Mouse (Mus musculus): ENCODE measurements around the gene Amy2a2. TPM values are rescaled to one million over a fixed set of nuclear protein-coding genes. Genes with fewer than 3 reads are reported as not detected.
"Not testable (repeated sequence)": the region's sequence is repeated elsewhere in the genome, so short reads cannot be mapped to it uniquely, and the experiment has no call there.

Amy2a2 gene
- polyA plus RNA-seq (2015; fragmentation: Nextera tagmentation; extraction: Ambion mirVana) = not detected in 2 replicates

DNA sequence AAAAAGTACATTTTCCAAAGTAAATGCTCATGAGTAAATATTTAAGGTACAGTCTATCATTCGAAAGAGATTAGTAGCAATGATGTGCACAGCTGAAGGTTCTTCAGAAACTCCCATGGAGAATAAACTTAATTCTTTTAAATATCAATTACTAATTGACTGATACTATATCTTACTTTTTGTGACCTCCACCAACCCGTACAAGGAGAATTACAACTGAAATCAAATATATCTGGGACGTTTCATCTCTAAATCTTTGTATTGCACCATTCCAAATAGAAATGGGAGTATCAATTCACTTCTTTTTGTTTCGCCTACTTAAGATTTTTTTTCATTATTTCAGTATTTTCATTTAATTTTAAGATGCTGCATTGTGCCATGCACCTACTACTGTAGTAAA lies at the start of gene Amy2a2:
Amy2a2 (minus strand) TSS at position 101 of the 400 bp plus-strand sequence.
- not testable (repeated sequence) for H3K4me2 ChIP-seq (replicated peaks; ENCODE audit: low read depth, low read length); DNase-seq (ENCODE audit: low spot score); H3K27me3 ChIP-seq (replicated peaks; ENCODE audit: insufficient read depth, low read length); ATAC-seq; H3K27ac ChIP-seq (ENCODE audit: low read length); H3K4me3 ChIP-seq (ENCODE audit: low read depth, low read length); H3K9me3 ChIP-seq (ENCODE audit: low read length); H3K4me1 ChIP-seq (ENCODE audit: insufficient read depth, low read depth, low read length); H3K36me3 ChIP-seq (ENCODE audit: insufficient read depth, low read length); H3K9ac ChIP-seq (replicated peaks; ENCODE audit: low read depth)
- WGBS = no CpG with 5 or more reads among the region's 4 CpGs

GRCm38 (mm10) chr3:113345484-113345883 lies 11.0 kb downstream of the Amy2a2 start:
- H3K4me1 ChIP-seq (ENCODE audit: insufficient read depth, low read depth, low read length); H3K4me2 ChIP-seq (replicated peaks; ENCODE audit: low read depth, low read length); DNase-seq (ENCODE audit: low spot score); H3K9ac ChIP-seq (replicated peaks; ENCODE audit: low read depth); H3K9me3 ChIP-seq (ENCODE audit: low read length); H3K27me3 ChIP-seq (replicated peaks; ENCODE audit: insufficient read depth, low read length); H3K4me3 ChIP-seq (ENCODE audit: low read depth, low read length); ATAC-seq; H3K27ac ChIP-seq (ENCODE audit: low read length); H3K36me3 ChIP-seq (ENCODE audit: insufficient read depth, low read length): not testable (repeated sequence)

GRCm38 (mm10) chr3:113323952-113324351 lies 32.5 kb downstream of the Amy2a2 start, which contains the start of gene Amy2a3:
Gene Amy2a3 (minus strand): TSS chr3:113324052.
- H3K9me3 ChIP-seq (ENCODE audit: low read length); H3K4me1 ChIP-seq (ENCODE audit: insufficient read depth, low read depth, low read length); H3K27ac ChIP-seq (ENCODE audit: low read length); DNase-seq (ENCODE audit: low spot score); H3K4me3 ChIP-seq (ENCODE audit: low read depth, low read length); H3K4me2 ChIP-seq (replicated peaks; ENCODE audit: low read depth, low read length); H3K9ac ChIP-seq (replicated peaks; ENCODE audit: low read depth); ATAC-seq; H3K36me3 ChIP-seq (ENCODE audit: insufficient read depth, low read length); H3K27me3 ChIP-seq (replicated peaks; ENCODE audit: insufficient read depth, low read length): not testable (repeated sequence)
- no CpG with 5 or more reads among the region's 4 CpGs for WGBS

- not testable (repeated sequence) for H3K4me1 ChIP-seq (ENCODE audit: insufficient read depth, low read depth, low read length); H3K4me2 ChIP-seq (replicated peaks; ENCODE audit: low read depth, low read length); H3K36me3 ChIP-seq (ENCODE audit: insufficient read depth, low read length); H3K9me3 ChIP-seq (ENCODE audit: low read length); H3K27ac ChIP-seq (ENCODE audit: low read length); H3K9ac ChIP-seq (replicated peaks; ENCODE audit: low read depth); H3K4me3 ChIP-seq (ENCODE audit: low read depth, low read length); DNase-seq (ENCODE audit: low spot score); ATAC-seq; H3K27me3 ChIP-seq (replicated peaks; ENCODE audit: insufficient read depth, low read length)
- no CpG with 5 or more reads among the region's 3 CpGs for WGBS
These were observed 43.5 kb downstream of the Amy2a2 start for GRCm38 (mm10) chr3:113312937-113313336.

Other genes starting within 250 kb of the Amy2a2 start
- gene Amy2a5, start 97.8 kb downstream of the Amy2a2 start, polyA plus RNA-seq (2015; fragmentation: Nextera tagmentation; extraction: Ambion mirVana) = not detected in 2 replicates
- gene Amy2a4, start 65.2 kb downstream of the Amy2a2 start, polyA plus RNA-seq (2015; fragmentation: Nextera tagmentation; extraction: Ambion mirVana) = not detected in 2 replicates
- not detected in 2 replicates for gene Amy2a3, start 32.6 kb downstream of the Amy2a2 start, polyA plus RNA-seq (2015; fragmentation: Nextera tagmentation; extraction: Ambion mirVana)
- not detected in 2 replicates for gene Amy2a1, start 175.8 kb upstream of the Amy2a2 start, polyA plus RNA-seq (2015; fragmentation: Nextera tagmentation; extraction: Ambion mirVana)